8 mouse cellular contexts compared by ENCODE assay signal in the genomic region with DNA sequence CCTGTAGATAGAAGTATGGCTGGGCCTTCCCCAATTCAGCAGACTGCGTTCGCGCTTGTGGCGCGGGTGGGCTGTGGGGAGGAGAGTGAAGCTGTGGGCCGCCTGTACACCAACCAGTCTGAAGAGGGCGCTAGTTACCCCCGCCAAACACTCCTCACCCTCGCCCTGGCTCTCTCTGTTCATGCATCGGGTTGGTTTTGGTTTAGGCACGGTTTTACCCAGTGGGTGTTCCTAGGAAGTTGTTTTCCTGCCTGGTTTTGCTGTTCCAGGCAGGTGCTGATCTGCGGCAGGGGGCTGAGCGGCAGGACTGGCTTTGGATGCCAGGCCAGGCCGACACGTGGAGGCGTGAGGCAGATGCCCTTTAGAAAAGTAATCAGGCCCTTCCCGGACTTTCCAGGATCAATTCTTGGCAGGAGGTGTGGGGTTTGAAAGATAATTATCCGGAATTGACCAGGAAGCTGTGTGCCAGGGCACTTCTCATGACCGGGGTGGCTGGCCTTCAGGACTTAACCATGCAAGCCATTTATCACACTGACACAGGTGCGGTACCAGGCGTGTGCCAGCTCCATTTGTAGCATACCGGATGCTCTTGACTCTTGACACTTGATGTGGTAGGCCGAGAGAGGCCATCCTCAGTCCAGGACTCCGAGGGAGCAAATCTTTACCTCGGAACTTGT. TPM values are rescaled to one million over a fixed set of nuclear protein-coding genes. Genes with fewer than 3 reads are reported as not detected.
A peak's percentile ranks its signal among the peaks of the same experiment; 100 is the strongest.
DNase-seq lines count a peak whose midpoint lies in the region; ATAC-seq lines count a peak whose summit lies in the region.

No protein-coding gene starts in this region.

- H3K27ac ChIP-seq in forebrain, embryonic 13.5 days: peak overlapping the region; percentile 64; the same call in 1 of the 2 replicates
- no peak overlapping the region for H3K27ac ChIP-seq in kidney, embryonic 15.5 days

- 20% methylated on average over 25 of the region's 25 CpGs for WGBS in forebrain, embryonic 13.5 days
- WGBS in kidney, embryonic 15.5 days: 21% methylated on average over 25 of the region's 25 CpGs

- H3K4me2 ChIP-seq in forebrain, embryonic 13.5 days: peak overlapping the region; percentile 88
- H3K4me2 ChIP-seq in kidney, embryonic 15.5 days: peak overlapping the region; percentile 95

- peak overlapping the region; percentile 53 for H3K4me3 ChIP-seq in forebrain, embryonic 13.5 days
- peak overlapping the region; percentile 55 for H3K4me3 ChIP-seq in kidney, embryonic 15.5 days (replicated peaks)

- ATAC-seq in frontal cortex, adult (ENCODE audit: low TSS enrichment): peak; percentile 46; the same call in 1 of the 2 replicates
- peak; percentile 39; the same call in 1 of the 2 replicates for ATAC-seq in forebrain, embryonic 13.5 days
- no peak for ATAC-seq in kidney, embryonic 15.5 days (replicated peaks; ENCODE audit: low FRiP score)

- H3K36me3 ChIP-seq in forebrain, embryonic 13.5 days (ENCODE audit: poor library complexity, severe bottlenecking): no peaks in the 10 kb centered on the region
- no peaks in the 10 kb centered on the region for H3K36me3 ChIP-seq in kidney, embryonic 15.5 days

- intact Hi-C loops in gastrocnemius, postnatal 36 days (cut with DNase I): loop anchor here (5.0 kb wide), 1 partner anchor 158 kb away; no protein-coding TSS in a partner anchor

- H3K4me1 ChIP-seq in forebrain, embryonic 13.5 days: peaks cover 27% of the 10 kb centered on the region
- peaks cover 30% of the 10 kb centered on the region for H3K4me1 ChIP-seq in kidney, embryonic 15.5 days

- H3K9me3 ChIP-seq in forebrain, embryonic 13.5 days (replicated peaks): no peaks in the 10 kb centered on the region
- no peaks in the 10 kb centered on the region for H3K9me3 ChIP-seq in kidney, embryonic 15.5 days (replicated peaks)

- H3K27me3 ChIP-seq in forebrain, embryonic 13.5 days: no peaks in the 10 kb centered on the region
- peaks cover 27% of the 10 kb centered on the region for H3K27me3 ChIP-seq in kidney, embryonic 15.5 days

- peak overlapping the region; percentile 77 for H3K9ac ChIP-seq in forebrain, embryonic 13.5 days
- H3K9ac ChIP-seq in kidney, embryonic 15.5 days: peak overlapping the region; percentile 60; the same call in 1 of the 2 replicates

- DNase-seq in frontal cortex, postnatal 36 days (ENCODE audit: low spot score in 2 of 2): no peak
- peak; percentile 55 for DNase-seq in adrenal gland, postnatal 10 days
- peak; percentile 76 to 82 for DNase-seq in lung, postnatal 4 days
- DNase-seq in spleen, adult 18-20 months: peak; percentile 64 to 74
- DNase-seq in gastrocnemius, postnatal 36 days: no peak

RNA-seq across cellular contexts. Expression of a gene that starts 8.8 kb away (rescaled TPM):
- total RNA-seq in adrenal gland, postnatal 10 days (2021): 10 to 100 TPM in 1 of 2 experiments, 1 to 10 TPM in 1; 4.4 to 10.9 TPM
- 10.4 and 11.4 TPM in 2 replicates for polyA plus RNA-seq in forebrain, embryonic 13.5 days (2015; fragmentation: Nextera tagmentation; extraction: Ambion mirVana)
- 3.0 and 3.9 TPM in 2 replicates for polyA plus RNA-seq in kidney, embryonic 15.5 days (2015; fragmentation: Nextera tagmentation; extraction: Ambion mirVana)
- total RNA-seq in gastrocnemius, postnatal 36 days (2021): 1 to 10 TPM; 3.3 to 3.6 TPM

RNA-seq across cellular contexts. Expression of a gene that starts 18.2 kb away (rescaled TPM):
- 1 to 10 TPM; 3.5 to 4.6 TPM for total RNA-seq in adrenal gland, postnatal 10 days (2021)
- 4.0 and 5.2 TPM in 2 replicates for polyA plus RNA-seq in forebrain, embryonic 13.5 days (2015; fragmentation: Nextera tagmentation; extraction: Ambion mirVana)
- polyA plus RNA-seq in kidney, embryonic 15.5 days (2015; fragmentation: Nextera tagmentation; extraction: Ambion mirVana): 2.0 and 2.4 TPM in 2 replicates
- total RNA-seq in gastrocnemius, postnatal 36 days (2021): 1 to 10 TPM; 7.7 to 8.6 TPM

Comparison
In these comparisons a context has a peak if more than half of its experiments do, and no peak if none do; other contexts are left out.
1. DNase-seq: peak in adrenal gland, postnatal 10 days (single experiment), lung, postnatal 4 days (2 of 2) and spleen, adult 18-20 months (2 of 2); none in frontal cortex, postnatal 36 days (0 of 2) and gastrocnemius, postnatal 36 days (0 of 2).